Mouse (Mus musculus) lung, postnatal 36 days (tissue): ENCODE results near the gene Rcvrn.

ENCODE experiments used
- DNase-seq: peaks from one replicate; pipeline ENCODE4 v3.0.0; 2022; ENCODE audit warnings: mixed read lengths

The Rcvrn gene

GRCm38 (mm10) chr11:67694703-67695376, at the start of gene Rcvrn:
Rcvrn (plus strand) TSS chr11:67695326.
- no peak for DNase-seq

GRCm38 (mm10) chr11:67647745-67648144, 47.4 kb upstream of the Rcvrn start:
- DNase-seq: peak; percentile 87

- no peak for DNase-seq
Measured at GRCm38 (mm10) chr11:67648651-67649407, 46.3 kb upstream of the Rcvrn start.

GRCm38 (mm10) chr11:67649971-67650707, 45.0 kb upstream of the Rcvrn start:
- DNase-seq: peak; percentile 8

GRCm38 (mm10) chr11:67651731-67652130, 43.4 kb upstream of the Rcvrn start:
- DNase-seq: no peak

GRCm38 (mm10) chr11:67652194-67652892, 42.8 kb upstream of the Rcvrn start:
- DNase-seq: no peak

GRCm38 (mm10) chr11:67652893-67653255, 42.3 kb upstream of the Rcvrn start:
- no peak for DNase-seq

GRCm38 (mm10) chr11:67653521-67654090, 41.5 kb upstream of the Rcvrn start:
- no peak for DNase-seq

- DNase-seq: no peak
Measured at GRCm38 (mm10) chr11:67654514-67654913, 40.6 kb upstream of the Rcvrn start.

GRCm38 (mm10) chr11:67655236-67655959, 39.7 kb upstream of the Rcvrn start:
- no peak for DNase-seq

- no peak for DNase-seq
Measured at GRCm38 (mm10) chr11:67656366-67656765, 38.8 kb upstream of the Rcvrn start.

GRCm38 (mm10) chr11:67656811-67657210, 38.3 kb upstream of the Rcvrn start:
- DNase-seq: no peak

- DNase-seq: peak; percentile 64
Measured at GRCm38 (mm10) chr11:67657685-67658382, 37.3 kb upstream of the Rcvrn start.

GRCm38 (mm10) chr11:67661465-67661864, 33.7 kb upstream of the Rcvrn start:
- DNase-seq: no peak

GRCm38 (mm10) chr11:67663437-67663836, 31.7 kb upstream of the Rcvrn start:
- DNase-seq: no peak

- no peak for DNase-seq
Measured at GRCm38 (mm10) chr11:67664261-67664660, 30.9 kb upstream of the Rcvrn start.

GRCm38 (mm10) chr11:67664918-67665317, 30.2 kb upstream of the Rcvrn start:
- DNase-seq: no peak

GRCm38 (mm10) chr11:67666129-67666528, 29.0 kb upstream of the Rcvrn start:
- DNase-seq: no peak

- peak; percentile 81 for DNase-seq
Measured at GRCm38 (mm10) chr11:67667531-67668332, 27.4 kb upstream of the Rcvrn start.

- DNase-seq: no peak
Measured at GRCm38 (mm10) chr11:67668460-67669007, 26.6 kb upstream of the Rcvrn start.
